Mouse (Mus musculus) left cerebral cortex, postnatal 25 days (tissue): ENCODE data around the gene Kcnf1. TPM values are rescaled to one million over a fixed set of nuclear protein-coding genes. Genes with fewer than 3 reads are reported as not detected.
A peak's percentile ranks its signal among the peaks of the same experiment; 100 is the strongest.

Experiments used
- DNase-seq, 2 experiments: peaks; one replicate each; pipeline ENCODE4 v3.0.0; 2022; ENCODE audit warnings: low spot score in 2 of 2, mixed read lengths in 1 of 2
- intact Hi-C: fragments of 180-260 bp; cut with DNase I; formaldehyde crosslinking; loops from one replicate; pipeline ENCODE4 v1.15.1; 2025
- total RNA-seq, 2 experiments: library from RNA; stranded (reverse); gene quantifications; 2 replicates each; pipeline ENCODE4 v1.2.3; 2021

The Kcnf1 gene
- total RNA-seq = 100 to 1,000 TPM; 102 to 132 TPM

GRCm38 (mm10) chr12:17176757-17177092 is at the start of gene Kcnf1:
TSS of gene Kcnf1 (minus strand) at chr12:17176888.
- intact Hi-C loops = no loop called here
- no peak for DNase-seq

DNA sequence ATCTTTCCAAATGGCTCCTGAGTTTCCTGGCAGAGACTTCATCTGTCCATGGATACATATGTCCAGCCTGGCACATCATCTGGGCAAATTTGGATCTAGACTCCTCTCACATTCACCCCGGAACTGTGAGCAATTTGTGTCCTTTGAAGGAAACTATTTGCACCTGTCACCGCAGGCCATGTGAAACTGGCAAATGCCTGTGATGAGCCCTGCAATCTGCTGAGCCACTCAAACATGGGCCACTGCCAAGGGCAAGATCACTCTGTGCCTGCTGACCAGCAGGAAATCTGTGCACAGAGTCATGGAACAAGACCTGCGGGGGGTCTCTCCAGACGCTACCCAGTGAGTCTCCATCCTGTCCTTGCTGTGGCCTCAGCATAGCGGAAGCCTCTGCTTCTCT is 48.3 kb upstream of the Kcnf1 start:
- intact Hi-C loops = no loop called here
- no peak for DNase-seq

- intact Hi-C loops = no loop called here
- no peak for DNase-seq
These were observed 46.4 kb upstream of the Kcnf1 start for GRCm38 (mm10) chr12:17223050-17223449.

DNA sequence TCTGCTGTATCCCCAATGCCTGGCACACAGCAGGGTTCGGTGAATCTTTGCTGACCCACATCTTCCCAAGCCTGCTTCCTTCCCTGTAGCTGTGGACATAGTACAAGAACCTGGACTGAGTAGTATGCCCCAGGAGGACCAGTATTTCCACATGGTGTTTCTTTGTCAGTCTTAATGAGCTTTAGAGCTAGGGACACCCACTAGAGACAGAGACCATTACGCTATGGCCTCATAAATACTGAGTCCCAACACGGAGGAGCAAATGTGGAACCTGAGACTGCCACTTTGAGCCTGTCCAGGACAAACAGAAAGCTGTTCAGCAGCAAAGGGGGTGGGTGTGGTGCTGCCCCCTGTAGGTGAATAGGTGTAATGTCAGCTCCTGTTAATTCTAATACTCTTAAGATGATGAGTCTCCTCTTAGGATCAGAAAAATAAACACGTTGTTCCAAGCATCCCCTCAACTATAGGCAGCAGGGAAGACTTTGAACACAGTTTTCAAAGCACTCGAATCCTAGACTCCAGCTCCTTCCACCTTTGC is 45.3 kb upstream of the Kcnf1 start:
- no peak for DNase-seq
- intact Hi-C loops = no loop called here

DNA sequence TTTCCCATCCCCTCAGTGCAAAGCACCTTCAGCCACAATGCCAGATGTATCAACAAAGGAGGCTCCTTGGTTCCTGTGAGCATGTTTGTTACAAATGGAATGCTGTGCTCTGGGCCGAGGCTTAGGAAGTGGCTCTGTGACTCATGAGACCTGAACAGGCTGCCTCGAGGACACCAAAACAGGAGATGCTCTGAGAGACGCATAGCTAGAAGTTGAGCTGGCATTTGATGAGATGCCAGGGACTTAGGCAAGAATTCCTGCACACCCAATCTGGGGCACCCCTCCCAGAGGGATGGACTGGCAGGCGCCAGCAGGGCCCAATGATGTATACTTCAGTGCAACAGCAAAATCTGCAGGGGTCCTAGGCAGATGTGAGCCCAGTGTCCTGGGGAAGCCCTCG is 43.9 kb upstream of the Kcnf1 start:
- peak in 1 of 2 experiments; percentile 49 for DNase-seq
- intact Hi-C loops = no loop called here

GRCm38 (mm10) chr12:17219107-17219506 is 42.4 kb upstream of the Kcnf1 start:
- intact Hi-C loops = no loop called here
- no peak for DNase-seq

- DNase-seq = no peak
- intact Hi-C loops = no loop called here
These were observed 41.7 kb upstream of the Kcnf1 start for GRCm38 (mm10) chr12:17218390-17218789.

DNA sequence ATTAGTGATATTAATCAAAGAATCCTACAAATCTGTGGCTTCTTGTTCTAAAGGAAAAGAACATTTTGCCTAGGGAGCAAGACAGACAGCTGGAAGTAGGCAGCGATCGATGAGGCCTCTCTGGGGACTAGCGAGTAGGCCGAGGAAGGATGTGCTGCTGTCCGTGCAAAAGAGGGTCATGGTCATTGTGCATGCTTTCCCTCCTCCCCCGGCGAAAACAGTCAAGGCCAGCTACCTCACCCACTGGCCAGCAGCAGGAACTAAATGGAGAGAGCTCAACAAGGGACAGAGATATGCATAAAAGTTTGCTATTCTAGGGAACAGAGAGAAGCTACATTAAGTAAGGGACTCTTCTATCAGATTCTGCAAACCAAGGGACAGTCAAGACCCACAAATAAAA is 39.1 kb upstream of the Kcnf1 start:
- DNase-seq = no peak
- intact Hi-C loops = no loop called here

DNA sequence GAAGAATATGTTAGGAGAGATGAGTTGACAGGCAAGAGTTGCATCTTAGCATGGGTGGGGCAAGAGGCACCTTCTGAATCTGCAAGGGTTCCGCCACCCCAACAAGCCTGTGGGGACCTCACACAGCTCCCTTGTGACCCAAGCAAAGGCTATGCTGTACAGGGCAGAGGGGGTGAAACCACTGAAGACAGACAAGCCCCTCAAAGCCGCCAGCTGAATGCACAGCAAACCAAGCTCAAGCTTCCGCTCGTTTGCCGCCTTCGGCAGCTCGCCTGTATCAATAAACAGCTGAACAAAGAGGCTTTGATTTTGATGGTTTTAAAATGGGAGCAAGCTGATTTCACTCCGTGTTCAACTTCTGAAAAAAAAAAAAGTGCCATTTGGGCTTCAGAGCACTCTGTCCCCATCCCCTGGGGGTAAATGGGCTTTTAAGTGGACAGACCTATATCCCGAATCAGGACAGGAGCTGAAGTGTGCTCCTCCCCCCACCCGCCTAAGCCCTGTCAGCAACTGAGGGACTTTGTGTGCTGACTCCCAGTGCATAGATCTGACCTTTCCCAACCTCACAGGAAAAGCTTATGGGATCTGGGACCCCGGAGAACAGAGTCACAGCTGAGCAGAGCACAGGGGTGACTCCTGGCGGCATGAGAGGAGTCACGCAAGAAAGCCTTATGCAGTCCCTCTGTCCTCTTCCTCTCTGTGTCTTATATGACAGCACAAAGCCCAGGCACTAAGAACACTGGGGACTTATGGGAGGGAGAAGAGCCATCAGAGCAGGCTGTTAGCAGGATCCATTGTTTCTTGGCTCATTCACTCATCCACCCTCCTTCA is 26.0 kb upstream of the Kcnf1 start:
- intact Hi-C loops = no loop called here
- no peak for DNase-seq

GRCm38 (mm10) chr12:17198621-17199020 is 21.9 kb upstream of the Kcnf1 start:
- intact Hi-C loops = no loop called here
- DNase-seq = no peak

DNA sequence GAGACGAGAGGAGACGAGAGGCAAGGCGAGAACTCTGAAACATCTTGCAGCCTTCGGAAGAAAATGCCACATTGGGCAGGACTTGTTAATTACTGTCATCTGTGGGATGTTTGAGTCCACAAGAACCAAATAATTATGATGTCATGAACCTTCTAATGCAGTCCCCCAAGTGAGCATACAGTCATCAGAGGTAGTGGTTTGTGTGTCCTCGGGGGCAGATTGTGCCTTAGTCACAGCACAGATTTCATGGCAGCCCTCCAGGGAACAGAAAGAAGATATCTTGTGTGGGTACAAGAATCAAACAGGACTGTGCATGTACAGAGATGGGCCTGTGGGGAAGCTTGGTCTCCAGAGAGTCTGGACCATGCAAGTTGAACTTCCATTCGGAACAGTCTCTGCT is 17.5 kb upstream of the Kcnf1 start:
- intact Hi-C loops = no loop called here
- DNase-seq = peak in 1 of 2 experiments; percentile 55

DNA sequence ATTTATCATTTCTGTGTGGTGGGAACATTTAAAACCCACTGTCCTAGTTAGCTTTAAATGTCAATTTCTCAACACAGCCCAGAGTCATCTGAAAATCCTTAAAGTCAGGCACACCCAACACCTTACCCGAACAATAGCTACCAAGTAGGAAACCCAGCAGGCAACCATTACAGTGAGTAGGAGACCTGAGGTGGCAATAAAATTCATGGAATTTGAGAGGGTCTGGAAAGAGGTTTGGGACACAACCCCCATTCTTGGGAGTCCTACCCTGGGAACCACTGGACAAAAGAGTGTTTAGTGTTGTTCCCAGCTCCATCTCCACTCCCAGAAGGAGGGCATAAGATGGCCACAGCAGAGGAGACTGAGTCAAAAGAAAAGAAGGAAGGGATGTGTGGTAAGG is 16.6 kb upstream of the Kcnf1 start:
- intact Hi-C loops = no loop called here
- no peak for DNase-seq

- intact Hi-C loops = no loop called here
- no peak for DNase-seq
These were observed 16.2 kb upstream of the Kcnf1 start for GRCm38 (mm10) chr12:17192887-17193286.

GRCm38 (mm10) chr12:17184303-17184775 is 7.7 kb upstream of the Kcnf1 start:
- peak in 1 of 2 experiments; percentile 91 for DNase-seq
- intact Hi-C loops = no loop called here

GRCm38 (mm10) chr12:17183788-17184187 is 7.1 kb upstream of the Kcnf1 start:
- intact Hi-C loops = no loop called here
- no peak for DNase-seq

DNA sequence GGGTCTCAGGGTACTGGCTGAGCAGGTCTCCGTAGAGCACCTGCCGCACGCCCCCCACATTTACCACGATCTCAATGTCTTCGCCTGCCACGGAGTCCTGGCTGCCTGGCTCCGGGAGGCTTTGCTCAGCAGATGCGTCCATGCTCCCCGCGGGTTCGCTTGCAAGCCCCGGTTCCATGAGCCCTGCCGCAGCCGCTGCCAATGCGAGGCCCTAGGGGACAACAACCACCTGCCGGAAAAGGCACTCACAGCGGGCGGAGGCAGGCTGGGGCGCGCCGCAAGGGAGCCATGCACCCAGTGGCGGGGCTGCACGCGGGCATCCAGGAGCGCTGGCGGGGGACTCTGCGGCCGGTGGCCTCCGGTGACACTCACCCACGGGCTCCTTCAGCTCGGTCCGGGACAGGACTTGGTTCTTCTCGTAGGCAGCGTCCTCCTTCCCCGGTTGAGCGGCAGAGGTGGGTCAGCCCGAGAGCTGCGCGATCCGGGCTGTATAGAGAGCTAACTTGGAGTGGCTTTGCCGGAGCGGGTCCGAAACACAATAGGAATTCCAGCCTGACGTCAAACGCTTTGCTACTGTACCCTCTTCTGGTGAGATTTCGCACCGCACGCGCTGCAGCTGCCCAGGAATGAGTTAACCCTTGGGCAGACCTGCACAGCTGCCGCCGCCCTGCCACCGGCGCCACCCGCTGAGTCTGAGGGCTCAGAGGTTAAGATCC is 489 bp downstream of the Kcnf1 start:
- peak; percentile 81 to 87 for DNase-seq
- intact Hi-C loops = no loop called here

GRCm38 (mm10) chr12:17175531-17175951 is 1.1 kb downstream of the Kcnf1 start:
- peak in 1 of 2 experiments; percentile 52 for DNase-seq
- intact Hi-C loops = no loop called here

GRCm38 (mm10) chr12:17175124-17175523 is 1.6 kb downstream of the Kcnf1 start:
- no peak for DNase-seq
- intact Hi-C loops = no loop called here

GRCm38 (mm10) chr12:17174134-17174893 is 2.4 kb downstream of the Kcnf1 start:
- DNase-seq = peak in 1 of 2 experiments; percentile 68
- intact Hi-C loops = loop anchor here (5.0 kb wide), 4 partner anchors 72 to 102 kb away; no protein-coding TSS in a partner anchor

DNA sequence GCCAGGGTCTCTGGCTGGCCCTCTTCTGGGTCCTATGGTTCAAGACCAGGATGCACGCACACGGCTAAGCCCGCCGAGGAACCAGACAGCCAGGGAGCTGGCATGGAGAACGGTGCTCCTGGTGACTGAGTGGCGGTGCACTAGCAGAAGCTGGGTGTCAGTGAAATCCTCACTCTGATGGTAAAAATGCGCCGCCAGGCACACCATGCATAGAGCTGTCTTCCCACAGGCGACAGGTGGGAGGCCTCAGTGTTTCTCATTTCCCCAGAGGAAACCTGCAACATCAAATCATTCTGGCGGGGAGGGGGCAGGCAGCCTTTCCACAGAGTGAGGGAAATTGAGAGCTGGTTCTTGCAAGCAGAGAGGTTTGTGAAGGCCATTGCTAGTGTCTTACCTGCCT is 6.3 kb downstream of the Kcnf1 start:
- peak; percentile 71 to 96 for DNase-seq

More for the DNA sequence above, 6.3 kb downstream of the Kcnf1 start:
- intact Hi-C loops = loop anchor here (5.0 kb wide), 4 partner anchors 68 to 98 kb away; no protein-coding TSS in a partner anchor
